Mouse (Mus musculus) kidney, postnatal 25 days (tissue): Measurements from ENCODE around the gene Rnf220.

Source experiments
- DNase-seq, 2 experiments: peaks; one replicate each; pipeline ENCODE4 v3.0.0; 2021; ENCODE audit warnings: mixed read lengths in 2 of 2

The Rnf220 gene

DNA sequence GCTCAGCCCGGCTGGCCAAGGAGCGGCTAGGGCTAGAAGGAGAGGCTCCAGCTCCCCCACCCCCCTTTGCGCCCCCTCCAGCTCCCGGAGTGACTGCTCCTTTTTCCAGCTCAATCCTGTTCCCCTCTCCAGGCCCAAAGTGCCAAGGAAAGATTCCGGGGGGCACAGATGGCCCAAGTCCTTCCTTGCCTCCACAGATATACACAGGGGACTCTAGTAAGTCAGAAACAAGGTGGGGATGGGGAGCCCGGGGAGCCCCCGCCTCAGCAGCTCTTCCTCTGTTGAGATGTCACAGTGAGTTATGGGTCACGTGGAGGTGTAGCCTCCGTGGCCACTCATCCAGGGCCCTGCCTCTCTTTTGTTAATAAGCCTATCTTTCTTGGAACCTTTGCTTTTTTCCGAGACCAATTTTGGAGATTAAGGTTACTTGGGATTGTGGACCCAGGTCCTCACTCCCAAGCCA lies 122.7 kb downstream of the Rnf220 start:
- DNase-seq: no peak

DNA sequence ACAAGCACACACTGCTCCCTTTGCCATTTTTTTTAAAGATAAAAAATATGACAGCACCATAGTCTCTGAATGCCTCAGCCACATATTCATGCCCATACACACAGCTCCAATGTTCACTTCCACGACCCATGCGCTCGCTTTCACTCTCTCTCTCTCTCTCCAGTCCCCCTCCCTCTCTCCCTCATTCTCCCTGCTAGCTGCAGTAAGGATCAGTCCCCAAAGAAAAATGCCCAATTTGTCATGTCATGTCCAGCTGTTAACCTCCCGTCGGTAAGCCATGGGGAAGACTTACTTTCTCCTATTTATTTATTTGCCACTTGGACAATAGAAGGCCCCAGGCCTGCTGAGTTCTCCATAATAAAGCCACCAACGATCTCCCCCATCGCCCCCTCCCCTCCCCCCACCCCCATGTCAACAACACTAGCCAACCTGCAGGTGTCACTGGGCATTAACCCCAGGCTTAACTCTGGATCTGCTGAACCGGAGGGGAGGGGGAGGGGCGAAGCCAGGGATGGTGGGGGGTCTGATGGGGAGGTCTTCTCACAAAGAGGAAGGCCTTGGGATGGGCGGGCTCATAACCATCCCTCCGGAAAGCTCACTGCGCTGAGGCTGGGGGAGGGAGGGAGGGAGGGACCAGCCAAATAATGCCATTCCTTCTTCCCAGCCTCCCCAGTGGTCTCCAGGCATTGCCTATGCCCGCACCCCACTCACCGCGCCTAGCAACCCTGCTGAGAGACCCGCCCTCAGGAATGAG lies 123.4 kb downstream of the Rnf220 start:
- no peak for DNase-seq

DNA sequence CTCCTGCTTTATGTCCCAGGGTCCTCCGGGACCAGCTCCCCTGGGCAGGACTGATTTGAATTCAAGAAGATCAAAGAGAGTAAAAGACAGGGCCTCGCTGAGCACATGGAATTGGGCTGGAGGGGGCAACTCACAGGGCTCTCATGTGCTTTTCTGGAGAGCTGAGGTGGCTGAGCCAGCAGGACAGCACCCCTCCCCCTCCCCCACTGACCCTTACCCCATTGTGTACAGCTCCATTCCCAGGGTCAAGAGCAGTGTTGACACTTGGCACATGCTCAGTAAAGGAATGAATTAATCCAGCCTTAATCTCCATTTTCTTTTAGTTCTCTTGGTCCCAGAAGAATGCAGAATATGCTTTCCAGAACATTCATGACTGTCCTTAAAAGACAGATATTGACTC lies 125.0 kb downstream of the Rnf220 start:
- peak; percentile 57 to 70 for DNase-seq

DNA sequence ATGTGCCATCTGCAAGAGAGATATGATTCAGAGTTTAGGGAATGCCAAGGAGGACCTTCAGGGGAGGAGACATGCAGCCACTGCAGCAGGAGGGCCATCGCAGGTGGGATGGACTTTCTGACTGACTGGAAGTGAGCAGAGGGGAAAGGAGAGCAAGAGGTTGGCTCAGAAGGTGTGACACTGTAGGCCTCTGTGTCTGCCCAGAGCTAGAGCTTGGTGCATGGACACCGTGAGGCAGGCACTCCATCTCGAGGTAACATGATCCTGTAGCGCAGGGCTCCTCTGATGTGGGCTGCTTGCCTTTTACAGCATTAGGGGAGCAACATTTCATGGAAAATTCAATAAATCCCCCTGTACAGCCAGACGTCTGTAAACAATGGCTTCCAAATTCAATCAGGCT lies 126.5 kb downstream of the Rnf220 start:
- no peak for DNase-seq

DNA sequence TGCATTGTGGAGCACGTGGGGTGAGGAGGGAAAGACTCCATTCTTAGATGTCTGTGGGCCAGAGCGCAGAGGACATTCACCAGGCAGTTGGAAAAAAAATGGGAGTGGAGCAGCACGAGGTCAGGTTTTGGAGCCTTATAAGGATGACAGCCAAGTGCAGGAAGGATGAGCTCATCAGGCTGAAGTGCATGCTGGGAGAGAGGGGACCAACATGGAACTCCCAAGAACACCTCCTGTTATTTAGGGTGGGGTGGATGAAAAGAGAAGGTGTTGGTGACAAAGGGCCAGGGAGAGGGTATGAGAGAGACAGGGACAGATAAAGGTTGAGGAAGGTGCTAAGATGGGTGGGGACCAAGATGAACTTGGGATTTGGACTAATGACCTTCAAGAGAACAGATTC lies 127.3 kb downstream of the Rnf220 start:
- DNase-seq: no peak

DNA sequence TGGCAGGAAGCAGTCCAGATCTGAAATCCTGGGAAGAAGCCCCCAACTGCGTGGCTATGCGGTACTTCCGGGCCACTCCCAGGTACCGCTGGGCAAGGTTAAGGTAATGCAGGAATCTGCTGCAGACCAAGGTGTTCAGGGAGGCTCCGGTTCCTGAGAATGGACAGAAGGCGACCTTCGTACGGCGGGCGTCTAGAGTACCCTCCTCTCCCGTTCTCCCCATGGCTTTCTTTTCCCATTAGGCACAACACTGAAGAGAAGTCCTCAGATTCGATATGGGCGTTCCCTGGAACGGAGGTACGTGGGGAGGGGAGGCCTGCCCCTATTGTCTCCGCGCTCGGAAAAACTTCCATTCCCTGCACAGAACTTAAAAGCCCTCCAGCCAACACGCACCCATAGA lies 129.5 kb downstream of the Rnf220 start:
- no peak for DNase-seq

DNA sequence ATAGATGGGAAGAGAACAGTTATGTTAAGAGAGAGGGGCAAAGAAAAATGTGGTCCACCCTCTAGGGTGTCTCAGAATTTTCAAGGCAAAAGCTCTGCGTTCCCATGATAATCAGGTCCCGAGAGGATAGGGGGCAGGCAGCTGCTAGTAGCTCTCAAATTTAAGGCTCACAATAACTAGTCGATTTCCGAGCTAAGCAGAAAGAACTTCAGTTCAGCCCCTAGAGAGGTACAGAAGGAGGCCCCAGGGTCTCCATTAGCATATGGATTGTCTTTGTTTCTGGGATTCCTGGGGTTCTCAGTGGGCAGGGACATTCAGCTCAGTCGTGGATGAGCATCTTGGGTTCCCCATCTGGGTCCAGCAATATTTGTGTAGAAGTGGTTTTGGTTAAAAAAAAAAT lies 134.8 kb downstream of the Rnf220 start:
- no peak for DNase-seq

DNA sequence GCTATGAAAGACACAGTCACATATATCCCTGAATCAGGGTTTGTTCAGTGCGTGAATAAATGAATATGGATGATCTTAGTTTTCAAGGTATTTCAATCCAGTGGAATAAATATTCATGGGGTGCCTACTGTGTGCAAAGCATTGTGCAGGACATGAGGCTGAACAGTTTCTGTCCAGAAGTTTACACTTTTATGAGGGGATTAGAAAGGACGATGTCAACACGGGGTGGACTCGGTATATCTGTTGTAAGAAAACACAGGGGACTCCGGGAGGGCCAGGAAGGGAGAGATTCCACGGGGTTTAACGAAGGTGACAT lies 135.3 kb downstream of the Rnf220 start:
- DNase-seq: no peak

DNA sequence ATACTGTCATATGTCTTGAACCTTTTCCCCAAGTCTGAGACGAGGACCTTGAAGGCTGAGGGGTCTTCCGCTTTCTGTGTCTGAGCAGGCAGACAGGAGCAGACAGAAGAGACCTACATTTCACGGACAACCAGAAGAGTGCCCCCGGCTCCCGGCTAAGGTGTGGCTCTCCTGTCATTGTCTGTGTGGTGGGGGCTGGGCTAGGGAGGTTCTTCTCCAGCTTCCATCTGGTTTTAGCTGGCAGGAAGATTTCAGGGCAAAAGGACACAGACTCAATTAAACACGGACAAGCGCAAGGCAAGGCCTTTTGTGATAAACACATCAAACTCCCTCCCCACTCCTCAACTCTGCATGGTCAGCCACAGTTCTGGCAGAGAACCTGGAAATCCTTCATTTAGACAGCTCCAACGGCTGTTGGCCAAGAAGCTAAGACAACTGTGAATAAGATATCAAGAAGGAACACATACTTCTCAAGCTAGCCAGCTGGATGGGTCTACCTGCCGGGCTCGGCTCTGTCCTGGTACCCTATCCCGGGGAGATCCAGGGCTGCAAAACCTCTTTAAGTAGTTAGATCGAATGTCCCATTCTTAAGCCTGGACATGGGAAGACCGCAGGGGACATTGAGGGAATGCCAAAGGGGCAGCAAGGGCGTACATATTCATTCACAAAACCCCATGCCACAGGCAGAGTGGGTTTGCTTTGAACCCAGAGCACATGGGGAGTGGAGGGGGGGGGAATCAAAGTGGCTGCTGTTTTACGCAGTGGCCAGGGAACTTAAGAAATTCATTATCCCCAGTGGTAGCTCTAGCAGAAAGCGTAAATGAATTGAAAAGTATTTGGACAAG lies 135.9 kb downstream of the Rnf220 start:
- peak in 1 of 2 experiments; percentile 4 for DNase-seq

DNA sequence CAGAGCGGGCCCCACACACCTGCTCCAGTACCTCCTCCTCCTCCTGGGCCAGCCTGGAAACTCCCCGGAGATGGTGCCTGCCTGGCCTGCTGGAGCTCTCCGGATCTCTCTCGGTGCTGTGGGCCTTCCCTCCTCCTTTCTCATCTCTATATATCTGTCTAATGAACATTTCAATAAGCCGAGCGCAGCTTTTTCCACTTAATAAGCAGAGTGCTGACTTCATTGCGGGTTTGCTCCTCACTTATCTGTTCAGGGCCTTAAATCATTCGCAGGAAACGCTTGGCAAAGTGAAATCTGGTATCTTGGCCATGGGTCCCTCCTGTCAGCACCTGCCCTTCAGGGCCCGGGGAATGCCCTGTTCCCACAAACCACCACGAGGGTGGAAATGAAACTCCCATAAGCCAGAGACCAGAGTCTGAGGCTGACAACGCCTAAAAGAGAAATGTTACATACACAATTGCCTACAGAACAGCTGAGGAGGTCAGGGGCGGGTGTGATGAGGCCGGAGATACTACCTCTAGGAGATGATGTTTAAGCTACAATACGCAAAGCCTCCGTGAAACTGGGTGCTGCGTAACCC lies 137.0 kb downstream of the Rnf220 start:
- no peak for DNase-seq

DNA sequence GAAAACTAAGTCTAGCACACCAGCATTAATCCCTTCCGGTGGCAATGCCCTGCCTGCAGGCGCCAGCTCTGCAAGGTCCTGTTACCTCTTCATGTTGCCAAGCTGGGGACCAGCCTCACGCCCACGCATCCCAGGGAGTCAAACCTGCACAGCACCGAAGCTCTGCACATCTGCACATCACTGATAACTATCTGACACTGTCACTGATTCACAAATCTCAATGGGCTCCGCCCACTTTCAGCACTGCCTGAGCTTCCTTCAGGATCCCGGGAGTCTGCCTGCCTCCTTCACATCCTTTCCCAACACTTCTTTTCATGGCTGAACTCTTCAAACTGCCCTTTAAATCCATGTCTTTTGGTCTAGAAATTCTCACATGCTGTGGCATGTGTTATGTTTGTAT lies 138.9 kb downstream of the Rnf220 start:
- no peak for DNase-seq

DNA sequence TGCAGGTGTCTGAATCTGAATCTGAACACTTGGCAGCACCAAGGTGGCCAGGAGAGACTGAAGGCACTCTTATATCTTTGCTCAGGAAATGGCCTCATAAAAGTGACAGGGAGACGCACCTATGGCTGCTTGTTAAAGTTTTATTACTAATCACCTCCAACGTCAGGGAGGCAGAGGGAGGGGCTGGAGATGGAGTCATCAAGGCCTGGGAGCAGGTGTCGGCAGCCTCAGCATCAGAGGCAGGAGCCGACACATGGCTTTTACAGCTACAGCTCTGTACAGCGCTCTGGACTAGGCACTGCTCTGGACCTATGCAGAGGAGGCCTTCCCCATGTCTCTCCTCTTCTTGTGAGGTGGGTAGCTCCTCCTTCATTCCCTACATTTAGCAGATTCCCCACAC lies 139.7 kb downstream of the Rnf220 start:
- no peak for DNase-seq

DNA sequence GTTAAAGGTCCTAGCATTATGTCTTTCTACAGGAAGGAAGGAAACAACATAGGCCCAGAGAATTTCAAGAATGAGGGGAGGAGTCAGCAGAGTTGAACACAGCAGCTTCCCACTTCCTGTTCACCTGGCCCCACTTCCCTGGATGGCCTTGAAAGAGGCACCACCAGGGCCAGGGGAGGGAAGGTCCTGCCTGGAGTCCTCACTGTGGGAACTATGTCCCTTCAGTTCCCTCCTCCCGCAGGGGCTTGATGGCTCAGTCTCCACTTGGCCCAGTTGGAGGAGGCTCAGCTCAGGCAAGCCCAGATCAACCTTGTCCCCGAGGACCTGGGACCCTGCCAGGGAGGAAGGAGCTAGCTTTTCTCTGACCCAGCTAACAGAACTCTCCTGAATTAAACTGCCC lies 140.6 kb downstream of the Rnf220 start:
- peak; percentile 16 to 70 for DNase-seq

DNA sequence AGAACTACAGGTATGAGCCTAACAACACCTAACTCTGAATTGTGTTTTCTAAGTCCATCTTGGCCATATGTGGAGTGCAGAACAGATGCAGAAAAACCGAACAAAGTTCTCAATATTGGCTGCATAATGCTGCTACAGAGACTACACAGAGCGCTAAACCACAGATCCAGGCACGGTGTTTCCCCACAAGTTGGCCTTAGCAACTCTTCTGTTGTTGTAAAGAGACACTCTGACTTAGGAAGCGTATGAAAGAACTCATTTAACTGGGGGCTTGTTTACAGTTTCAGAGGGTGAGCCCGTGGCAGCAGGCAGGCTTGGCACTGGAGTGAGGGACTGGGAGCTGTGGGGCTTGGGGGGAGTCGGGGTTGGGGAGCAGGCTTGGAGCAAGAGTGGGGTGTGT lies 142.2 kb downstream of the Rnf220 start:
- DNase-seq: no peak

DNA sequence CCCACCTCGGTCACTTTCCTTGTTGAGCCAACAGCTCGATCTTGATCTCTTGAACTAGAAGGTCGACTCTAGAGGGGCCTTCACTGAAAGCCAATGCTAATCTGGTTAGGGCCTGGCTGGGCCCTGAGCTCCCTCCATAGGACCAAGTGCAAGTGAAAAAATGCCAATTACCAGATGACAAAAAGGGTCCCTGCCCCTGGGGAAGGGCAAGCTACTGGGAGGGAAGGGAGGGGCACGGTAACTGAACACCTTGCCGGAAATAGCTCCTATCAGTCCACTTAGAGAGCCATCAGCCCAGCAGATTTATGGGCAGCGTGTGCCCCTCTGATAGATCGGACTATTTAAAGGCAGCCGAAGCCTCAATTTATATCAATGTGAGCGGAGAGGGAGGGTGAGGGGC lies 143.9 kb downstream of the Rnf220 start:
- DNase-seq: no peak

DNA sequence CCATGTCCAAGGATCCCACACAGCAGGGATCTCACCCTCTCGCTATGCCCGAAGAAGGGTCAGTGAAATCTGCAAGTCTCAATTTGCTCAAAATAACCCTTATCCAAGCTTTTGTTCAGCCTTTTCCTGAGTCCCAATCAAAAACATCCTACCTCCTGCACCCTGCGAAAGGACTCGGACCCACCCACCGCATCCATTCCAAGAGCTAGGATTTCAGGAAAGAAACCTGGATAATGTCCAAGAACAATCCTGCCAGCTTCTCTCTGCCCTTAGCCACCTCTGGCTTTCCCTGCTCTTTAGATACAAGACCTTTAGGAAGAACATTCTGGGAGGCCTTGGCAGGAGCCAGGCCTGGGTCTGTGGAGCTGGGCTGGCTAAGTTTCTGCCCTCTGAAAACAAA lies 144.8 kb downstream of the Rnf220 start:
- peak; percentile 47 to 62 for DNase-seq

DNA sequence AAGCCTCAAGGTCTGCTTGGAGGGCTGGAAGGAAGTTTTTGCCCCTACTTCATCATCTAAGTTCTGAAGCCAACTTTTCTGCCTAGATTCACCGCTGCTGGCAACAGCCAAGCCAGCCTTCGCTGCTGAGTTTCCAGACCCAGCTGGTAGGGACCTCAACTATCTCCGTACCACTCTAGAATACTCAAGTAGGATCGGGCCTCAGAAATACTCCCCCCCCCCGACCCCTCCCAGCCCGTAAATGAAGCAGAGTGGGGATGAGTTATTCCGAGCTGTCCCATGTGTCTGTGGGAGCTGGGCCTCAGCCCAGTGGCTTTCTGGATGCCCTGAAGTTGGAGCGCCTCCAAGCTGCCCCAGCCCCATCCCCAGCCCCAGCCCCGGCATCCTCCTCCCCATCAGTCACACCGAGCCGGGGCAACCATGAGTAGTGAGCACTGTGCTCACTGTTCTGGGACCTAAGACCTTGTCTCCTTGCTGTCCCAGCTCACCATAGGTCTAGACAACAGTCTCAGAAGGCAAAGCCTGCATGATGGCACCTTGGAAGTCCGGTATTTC lies 146.6 kb downstream of the Rnf220 start:
- DNase-seq: no peak

DNA sequence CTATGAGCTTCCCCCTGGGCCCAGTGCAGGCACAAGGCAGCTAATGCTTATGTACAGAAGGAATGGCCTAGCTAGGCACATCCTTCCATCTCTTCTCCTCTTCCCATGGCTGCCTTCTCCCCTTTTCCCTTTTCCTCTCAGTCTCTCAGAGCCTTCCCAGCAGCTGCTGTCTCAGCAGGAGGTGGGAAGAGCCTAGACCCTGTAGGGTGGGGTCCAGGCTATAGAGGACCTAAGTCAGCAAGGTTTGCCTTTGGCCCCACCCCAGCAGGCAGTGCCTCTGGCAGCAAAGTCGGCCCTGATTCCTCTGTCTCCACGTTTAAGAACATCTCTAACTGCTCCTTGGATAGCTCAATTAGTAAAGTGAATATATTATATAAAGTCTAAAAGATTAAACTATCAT lies 147.5 kb downstream of the Rnf220 start:
- DNase-seq: no peak

DNA sequence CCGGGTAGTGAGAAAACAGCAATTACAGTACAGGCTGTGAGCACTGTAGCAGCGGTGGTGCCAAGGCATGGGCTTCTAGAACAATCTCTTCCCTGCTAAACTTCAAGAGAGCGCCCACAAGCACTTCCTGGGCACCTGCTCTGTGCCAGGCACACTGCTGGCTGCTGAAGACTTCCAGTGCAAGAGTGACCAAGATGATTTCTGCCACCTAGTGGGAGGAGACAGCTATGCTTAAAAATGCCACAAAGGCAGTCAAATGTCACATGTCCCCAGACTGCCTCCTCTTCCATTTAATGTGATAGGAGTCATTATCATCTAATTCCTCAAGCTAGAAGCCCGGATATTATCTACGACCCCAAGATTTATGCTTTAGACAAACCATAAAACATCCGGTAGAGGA lies 150.8 kb downstream of the Rnf220 start:
- peak in 1 of 2 experiments; percentile 53 for DNase-seq

DNA sequence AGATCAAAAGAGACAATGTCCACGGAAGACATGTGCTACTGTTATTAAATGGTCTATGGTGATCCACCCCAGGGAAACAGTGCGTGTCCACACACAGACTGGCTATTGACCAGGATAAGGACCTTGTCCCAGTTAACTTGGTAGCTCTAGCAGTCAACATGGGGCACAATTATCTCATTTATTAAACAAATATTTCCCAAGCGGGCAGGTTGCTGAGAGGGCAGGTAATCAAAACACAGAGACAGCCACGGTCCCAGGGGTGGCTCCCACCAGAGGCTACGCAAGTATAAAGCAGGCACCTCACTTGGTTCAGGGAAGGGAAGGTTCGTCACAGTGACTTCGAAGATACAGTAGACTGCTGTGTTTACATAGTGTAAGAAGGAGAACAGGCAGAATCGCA lies 153.5 kb downstream of the Rnf220 start:
- DNase-seq: no peak

DNA sequence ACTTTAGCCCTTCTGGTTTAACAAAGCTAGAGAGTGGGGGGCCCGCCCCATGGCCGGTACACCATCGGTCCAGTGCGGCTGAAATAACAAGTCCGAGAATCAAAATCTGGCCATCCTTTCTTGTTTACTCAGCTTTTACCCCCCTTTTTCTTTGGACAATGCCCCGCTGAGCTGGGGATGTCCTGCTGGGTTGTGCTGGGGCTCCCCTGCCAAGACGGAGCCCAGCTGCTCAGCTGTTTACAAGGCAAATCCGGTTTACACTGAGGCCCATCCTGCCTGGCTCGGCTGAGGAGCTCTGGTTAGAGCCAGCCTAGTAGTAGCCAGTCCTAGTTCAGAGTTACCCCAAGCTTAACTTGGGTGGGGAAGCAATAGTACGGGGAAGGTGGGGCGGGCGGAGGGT lies 154.1 kb downstream of the Rnf220 start:
- DNase-seq: no peak

DNA sequence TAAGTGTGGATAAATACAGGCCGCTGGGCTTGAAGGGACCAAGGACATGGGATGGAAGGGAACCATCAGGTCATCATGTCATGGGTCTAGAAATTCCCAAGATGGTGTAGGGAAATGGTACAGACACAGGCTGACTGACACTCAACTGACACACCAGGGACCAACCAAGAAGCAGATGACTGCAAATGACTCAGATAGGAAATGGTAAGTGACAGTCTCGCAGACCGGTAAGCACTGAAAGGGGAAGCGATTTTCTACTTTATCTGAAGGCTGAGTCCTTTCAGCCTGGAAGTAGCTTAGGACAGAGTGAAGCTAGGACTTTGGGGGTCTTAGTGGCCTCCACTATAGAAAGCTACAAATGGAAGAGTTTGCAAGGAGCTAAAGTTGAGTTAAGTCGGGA lies 155.6 kb downstream of the Rnf220 start:
- no peak for DNase-seq

DNA sequence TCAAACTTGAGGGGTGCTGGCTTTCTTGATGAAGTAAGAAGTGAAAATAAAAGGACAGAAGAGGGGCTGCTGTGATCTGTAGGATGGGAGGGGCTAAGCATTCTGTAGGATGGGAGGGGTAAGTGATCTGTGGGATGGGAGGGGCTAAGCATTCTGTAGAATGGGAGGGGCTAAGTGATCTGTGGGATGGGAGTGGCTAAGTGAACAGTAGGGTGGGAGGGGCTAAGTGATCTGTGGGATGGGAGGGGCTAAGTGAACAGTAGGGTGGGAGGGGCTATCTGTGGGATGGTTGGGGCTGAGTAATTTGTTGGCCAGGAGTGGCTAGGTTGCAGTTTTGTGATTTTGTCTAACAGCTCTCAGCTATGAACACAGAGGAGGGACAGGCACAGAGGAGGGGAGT lies 157.1 kb downstream of the Rnf220 start:
- no peak for DNase-seq
